Mouse (Mus musculus) lung, postnatal 25 days (tissue): ENCODE data around the gene Hist1h2ao.
"Not testable (repeated sequence)": the region's sequence is repeated elsewhere in the genome, so short reads cannot be mapped to it uniquely, and the experiment has no call there.

Experiments used
- DNase-seq: peaks from one replicate; pipeline ENCODE4 v3.0.0; 2022; ENCODE audit warnings: low spot score

The Hist1h2ao gene

DNA sequence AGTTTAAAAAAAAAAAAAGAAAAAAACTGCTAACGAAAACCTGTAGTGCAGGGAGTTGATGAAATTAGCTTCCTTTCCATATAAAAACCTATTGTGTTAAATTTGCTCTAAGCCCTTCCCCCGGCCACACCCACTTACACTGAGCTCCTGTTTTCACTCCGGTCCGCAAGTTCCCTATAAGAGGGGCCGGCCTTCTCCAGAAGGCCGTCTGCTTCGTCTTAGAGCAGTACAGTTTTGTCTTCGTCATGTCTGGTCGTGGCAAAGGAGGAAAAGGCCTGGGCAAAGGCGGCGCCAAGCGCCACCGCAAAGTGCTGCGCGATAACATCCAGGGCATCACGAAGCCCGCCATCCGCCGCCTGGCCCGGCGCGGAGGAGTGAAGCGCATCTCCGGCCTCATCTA is 1.3 kb downstream of the Hist1h2ao start, which contains the start of gene Hist1h4m:
Gene Hist1h4m (plus strand): TSS at position 208 of the 400 bp plus-strand sequence.
- peak; percentile 53 for DNase-seq

DNA sequence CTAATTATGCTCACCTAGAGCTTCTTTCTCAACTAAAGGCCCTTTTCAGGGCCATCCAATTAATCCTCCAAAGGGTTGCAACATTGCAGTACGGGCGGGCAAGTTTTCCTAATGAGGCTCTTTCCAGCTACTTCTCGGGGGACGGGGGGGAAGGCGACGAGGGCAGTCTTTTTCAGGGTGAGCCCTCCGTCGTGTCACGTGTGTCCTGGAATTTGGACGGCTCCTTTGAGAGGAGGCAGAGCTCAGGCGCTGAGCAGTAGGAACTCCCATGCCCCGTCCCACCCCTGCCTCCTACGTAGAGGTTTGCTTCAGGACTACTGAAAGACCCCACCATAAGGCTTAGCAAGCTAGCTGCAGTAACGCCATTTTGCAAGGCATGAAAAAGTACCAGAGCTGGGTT is 1.8 kb downstream of the Hist1h2ao start:
- not testable (repeated sequence) for DNase-seq

DNA sequence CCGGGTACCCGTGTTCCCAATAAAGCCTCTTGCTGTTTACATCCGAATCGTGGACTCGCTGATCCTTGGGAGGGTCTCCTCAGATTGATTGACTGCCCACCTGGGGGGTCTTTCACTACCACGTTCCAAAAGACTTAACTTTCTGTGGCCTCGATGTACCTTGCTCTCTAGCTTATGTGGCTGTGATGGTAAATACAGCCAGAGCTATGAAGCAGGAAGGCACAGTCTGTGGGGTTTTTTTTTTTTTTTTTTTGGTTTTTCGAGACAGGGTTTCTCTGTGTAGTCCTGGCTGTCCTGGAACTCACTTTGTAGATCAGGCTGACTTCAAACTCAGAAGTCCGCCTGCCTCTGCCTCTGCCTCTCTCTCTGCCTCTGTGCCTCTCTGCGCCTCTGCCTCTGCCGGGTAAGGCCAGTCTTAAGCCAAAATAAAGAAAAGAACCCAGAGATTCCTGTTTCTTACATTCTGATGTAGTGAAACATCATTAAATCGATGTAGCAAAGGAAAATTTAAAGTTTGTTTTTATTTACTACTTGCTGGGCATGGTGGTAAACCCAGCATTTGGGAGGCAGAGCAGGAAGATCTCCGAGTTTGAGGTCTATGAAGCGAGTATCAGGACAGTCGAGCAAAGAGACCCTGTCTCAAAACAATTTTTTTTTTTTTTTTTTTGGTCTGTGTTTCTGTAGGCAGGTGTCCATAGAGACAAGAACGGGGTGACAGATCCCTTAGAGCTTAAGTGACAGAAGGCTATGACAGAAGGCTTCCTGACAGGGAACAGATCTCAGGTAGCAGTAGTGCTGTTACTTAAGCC is 10.0 kb downstream of the Hist1h2ao start:
- DNase-seq, result not testable (repeated sequence)

DNA sequence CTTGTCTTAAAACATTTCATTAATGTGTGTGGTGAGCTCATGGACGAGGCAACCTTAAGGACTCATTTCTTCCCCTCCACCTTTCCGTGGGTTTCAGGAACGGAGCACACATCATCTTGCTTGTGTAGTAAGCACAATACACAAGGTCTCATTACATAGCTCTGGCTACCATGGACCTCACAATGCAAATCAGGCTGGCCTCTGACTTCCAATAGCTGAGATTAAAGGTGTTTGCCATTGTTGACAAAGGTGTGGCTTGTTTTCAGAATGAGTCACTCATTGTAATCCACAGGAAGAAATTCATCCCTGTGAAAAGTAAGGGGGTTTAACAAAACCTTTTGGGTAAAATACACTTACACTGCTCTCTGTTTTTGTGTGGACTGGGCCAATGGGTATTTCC is 18.2 kb downstream of the Hist1h2ao start:
- no peak for DNase-seq

- no peak for DNase-seq
Measured at GRCm38 (mm10) chr13:21830344-21830743, 20.1 kb downstream of the Hist1h2ao start.

DNA sequence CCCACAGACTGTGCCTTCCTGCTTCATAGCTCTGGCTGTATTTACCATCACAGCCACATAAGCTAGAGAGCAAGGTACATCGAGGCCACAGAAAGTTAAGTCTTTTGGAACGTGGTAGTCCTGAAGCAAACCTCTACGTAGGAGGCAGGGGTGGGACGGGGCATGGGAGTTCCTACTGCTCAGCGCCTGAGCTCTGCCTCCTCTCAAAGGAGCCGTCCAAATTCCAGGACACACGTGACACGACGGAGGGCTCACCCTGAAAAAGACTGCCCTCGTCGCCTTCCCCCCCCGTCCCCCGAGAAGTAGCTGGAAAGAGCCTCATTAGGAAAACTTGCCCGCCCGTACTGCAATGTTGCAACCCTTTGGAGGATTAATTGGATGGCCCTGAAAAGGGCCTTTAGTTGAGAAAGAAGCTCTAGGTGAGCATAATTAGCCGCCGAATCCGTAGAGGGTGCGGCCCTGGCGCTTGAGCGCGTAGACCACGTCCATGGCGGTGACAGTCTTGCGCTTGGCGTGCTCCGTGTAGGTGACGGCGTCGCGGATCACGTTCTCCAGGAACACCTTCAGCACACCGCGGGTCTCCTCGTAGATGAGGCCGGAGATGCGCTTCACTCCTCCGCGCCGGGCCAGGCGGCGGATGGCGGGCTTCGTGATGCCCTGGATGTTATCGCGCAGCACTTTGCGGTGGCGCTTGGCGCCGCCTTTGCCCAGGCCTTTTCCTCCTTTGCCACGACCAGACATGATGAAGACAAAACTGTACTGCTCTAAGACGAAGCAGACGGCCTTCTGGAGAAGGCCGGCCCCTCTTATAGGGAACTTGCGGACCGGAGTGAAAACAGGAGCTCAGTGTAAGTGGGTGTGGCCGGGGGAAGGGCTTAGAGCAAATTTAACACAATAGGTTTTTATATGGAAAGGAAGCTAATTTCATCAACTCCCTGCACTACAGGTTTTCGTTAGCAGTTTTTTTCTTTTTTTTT is 21.4 kb downstream of the Hist1h2ao start, which contains the start of gene Hist1h4n:
Gene Hist1h4n (minus strand): TSS at position 779 of the 977 bp plus-strand sequence.
- peak; percentile 47 for DNase-seq

DNA sequence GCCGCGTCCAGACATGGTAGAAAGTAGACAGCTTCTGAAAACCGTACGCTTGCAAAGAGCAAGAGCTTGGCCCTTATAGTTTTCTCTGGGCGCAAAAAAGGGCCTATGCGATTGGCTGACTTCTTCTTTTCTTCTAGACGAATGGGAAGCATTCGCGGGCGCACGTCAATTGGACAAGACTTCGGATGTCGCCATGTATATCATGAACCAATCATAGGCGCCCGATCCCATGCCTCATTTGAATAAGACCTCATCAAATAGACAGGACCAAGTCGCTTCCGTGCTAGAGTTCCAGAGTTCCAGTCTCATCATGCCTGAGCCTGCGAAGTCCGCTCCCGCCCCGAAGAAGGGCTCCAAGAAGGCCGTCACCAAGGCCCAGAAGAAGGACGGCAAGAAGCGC is 23.2 kb downstream of the Hist1h2ao start, which contains the start of the genes Hist1h2ap and Hist1h2br:
Gene Hist1h2ap (minus strand): TSS at position 47 of the 400 bp plus-strand sequence.
Gene Hist1h2br (plus strand): TSS at position 283 of the 400 bp plus-strand sequence.
- DNase-seq, result not testable (repeated sequence)

DNA sequence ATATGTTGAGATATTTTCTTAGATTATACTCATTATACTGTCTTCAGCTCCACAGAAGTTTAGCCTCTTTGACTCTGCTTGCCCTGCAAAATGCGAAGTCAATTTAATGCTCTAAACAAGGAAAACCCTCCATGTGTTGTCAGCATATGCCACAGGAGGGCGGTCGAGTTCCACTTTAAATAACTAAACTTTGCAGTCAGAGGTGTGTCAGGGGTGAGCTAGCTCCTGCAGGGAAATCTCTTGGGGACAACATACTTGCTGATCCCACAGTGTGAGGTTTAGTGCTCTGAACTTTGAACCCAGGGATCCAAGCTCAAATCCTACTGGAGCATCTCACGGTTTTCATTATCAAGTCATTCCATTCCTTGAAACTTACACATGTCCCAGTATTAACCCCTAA is 30.2 kb downstream of the Hist1h2ao start:
- not testable (repeated sequence) for DNase-seq

- not testable (repeated sequence) for DNase-seq
Measured at GRCm38 (mm10) chr13:21846356-21846755, 36.1 kb downstream of the Hist1h2ao start.

- no peak for DNase-seq
Measured at GRCm38 (mm10) chr13:21847883-21848282, 37.6 kb downstream of the Hist1h2ao start.

GRCm38 (mm10) chr13:21850696-21851095 is 40.4 kb downstream of the Hist1h2ao start:
- not testable (repeated sequence) for DNase-seq

- no peak for DNase-seq
Measured at GRCm38 (mm10) chr13:21852215-21852945, 42.1 kb downstream of the Hist1h2ao start.

DNA sequence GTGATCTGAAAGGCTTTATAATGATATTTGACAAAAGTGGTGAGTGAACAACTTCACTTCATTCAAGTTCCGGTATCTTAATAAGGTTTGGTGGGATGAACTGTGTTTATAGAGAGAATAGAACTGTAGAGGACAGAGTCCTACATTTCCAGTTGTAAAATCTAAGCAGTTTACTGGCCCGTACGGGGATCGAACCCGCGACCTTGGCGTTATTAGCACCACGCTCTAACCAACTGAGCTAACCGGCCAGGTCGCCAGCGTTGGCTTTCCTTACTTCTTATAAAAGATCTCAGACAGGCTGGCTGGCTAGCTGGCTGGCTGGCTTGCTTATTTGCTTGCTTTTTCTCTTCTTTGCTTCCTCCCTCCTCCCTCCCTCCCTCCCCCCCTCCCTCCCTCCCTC is 44.9 kb downstream of the Hist1h2ao start:
- DNase-seq, result peak; percentile 39

- DNase-seq, result peak; percentile 9
Measured at GRCm38 (mm10) chr13:21855698-21856162, 45.5 kb downstream of the Hist1h2ao start.
